Mouse (Mus musculus) erythroblast, embryonic 14.5 days (primary cell): ENCODE data around the gene Dirc2. TPM values are rescaled to one million over a fixed set of nuclear protein-coding genes. Genes with fewer than 3 reads are reported as not detected.
A peak's percentile ranks its signal among the peaks of the same experiment; 100 is the strongest.

Experiments
- H3K27me3 ChIP-seq: 2 replicates; pipeline ENCODE4 v1.6.1; 2012; ENCODE audit warnings: inconsistent platforms; ENCODE audit not compliant: control insufficient read depth
- H3K36me3 ChIP-seq: 2 replicates; pipeline ENCODE4 v1.6.1; 2012; ENCODE audit warnings: mild to moderate bottlenecking, inconsistent platforms; ENCODE audit not compliant: control insufficient read depth
- H3K4me1 ChIP-seq: 2 replicates; pipeline ENCODE4 v1.6.1; 2012; ENCODE audit warnings: inconsistent platforms; ENCODE audit not compliant: control insufficient read depth
- H3K4me3 ChIP-seq: replicated peaks from 2 replicates; pipeline ENCODE3; 2012; ENCODE audit warnings: moderate library complexity, mild to moderate bottlenecking, inconsistent platforms
- H3K9me3 ChIP-seq: 2 replicates; pipeline ENCODE4 v1.6.1; 2012; ENCODE audit warnings: low read length, inconsistent platforms, mixed read lengths; ENCODE audit not compliant: control insufficient read depth
- GATA1 ChIP-seq: IDR thresholded peaks from 2 replicates; pipeline ENCODE4 v1.6.1; 2012; ENCODE audit warnings: low read length, inconsistent platforms, mixed read lengths
- TAL1 ChIP-seq: IDR thresholded peaks from 3 replicates; pipeline ENCODE4 v1.6.1; 2012; ENCODE audit warnings: low read length, inconsistent platforms, mixed read lengths
- polyA plus RNA-seq: library from polyadenylated mRNA; stranded (reverse); fragments of >175 nt; gene quantifications from 2 replicates; pipeline ENCODE4 v1.2.3, GENCODE M21; 2012

Gene Dirc2
- polyA plus RNA-seq, 1 experiment = 0.34 TPM

DNA sequence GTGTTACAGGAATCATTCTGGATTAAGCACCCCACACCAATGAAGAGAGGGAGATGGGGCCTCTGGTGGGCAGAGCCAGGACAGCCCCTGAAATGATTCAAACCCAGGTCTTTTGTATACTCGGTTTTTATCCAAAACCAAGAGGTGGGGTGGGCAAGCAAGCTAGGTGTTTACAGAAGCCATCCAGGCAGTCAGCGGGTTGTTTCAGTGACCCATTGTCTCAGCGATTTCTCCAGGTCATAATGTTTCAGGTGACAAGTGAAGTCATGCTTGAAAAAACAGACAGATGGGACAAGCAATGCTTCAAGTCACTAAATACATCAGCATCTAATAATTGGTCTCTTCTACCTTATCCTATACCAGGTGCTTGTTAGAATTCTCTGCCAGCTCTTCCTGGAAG is 2.8 kb downstream of the Dirc2 start:
- Histone ChIP-seq H3K27me3 (no peaks in the 10 kb centered on the region), H3K36me3 (peaks cover 20% of the 10 kb centered on the region), H3K4me3 (no peak overlapping the region), H3K9me3 (no peaks in the 10 kb centered on the region), H3K4me1 (peaks cover 89% of the 10 kb centered on the region)
- TF ChIP-seq GATA1 = no peak

DNA sequence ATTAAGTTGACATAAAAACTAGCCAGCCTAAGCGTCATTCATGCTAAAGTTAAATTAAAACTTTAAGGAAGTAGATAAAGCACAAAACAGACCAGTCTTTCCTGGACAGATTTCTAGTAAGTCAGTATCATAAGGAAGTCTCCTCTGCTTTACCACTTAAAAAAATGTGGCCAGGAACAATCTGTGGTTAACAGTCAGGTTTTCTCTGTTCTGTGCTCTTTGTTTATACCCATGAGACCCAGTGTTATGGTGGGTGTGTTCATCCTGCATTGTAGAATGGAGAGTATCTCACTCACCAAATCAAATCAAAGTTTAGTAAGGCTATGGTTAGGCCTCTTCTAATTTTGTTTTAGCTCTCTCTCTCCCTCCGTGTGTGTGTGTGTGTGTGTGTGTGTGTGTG is 3.7 kb downstream of the Dirc2 start:
- H3K4me1 ChIP-seq = peaks cover 88% of the 10 kb centered on the region
- peaks cover 18% of the 10 kb centered on the region for H3K36me3 ChIP-seq
- H3K4me3 ChIP-seq = no peak overlapping the region
- TF ChIP-seq TAL1 = no peak
- TF ChIP-seq GATA1 = no peak
- H3K27me3 ChIP-seq = no peaks in the 10 kb centered on the region
- no peaks in the 10 kb centered on the region for H3K9me3 ChIP-seq

DNA sequence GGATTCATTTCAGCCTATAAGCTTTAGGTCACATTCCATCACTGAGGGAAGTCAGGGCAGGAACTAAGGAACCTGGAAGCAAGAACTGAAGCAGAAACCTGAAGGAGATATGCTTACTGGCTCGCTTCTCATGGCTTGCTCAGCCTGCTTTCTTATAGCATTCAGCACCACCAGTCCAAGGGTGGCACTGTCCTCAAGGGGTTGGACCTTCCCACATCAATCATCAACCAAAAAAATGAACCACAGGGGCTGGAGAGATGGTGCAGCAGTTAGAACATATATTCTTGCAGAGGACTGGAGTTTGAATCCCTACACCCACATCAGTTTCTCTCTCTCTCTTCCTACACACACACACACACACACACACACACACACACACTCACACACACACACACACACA is 4.2 kb downstream of the Dirc2 start:
- H3K9me3 ChIP-seq = no peaks in the 10 kb centered on the region
- H3K4me1 ChIP-seq = peaks cover 89% of the 10 kb centered on the region
- no peaks in the 10 kb centered on the region for H3K27me3 ChIP-seq
- no peak for TF ChIP-seq TAL1
- no peak for TF ChIP-seq GATA1
- peaks cover 18% of the 10 kb centered on the region for H3K36me3 ChIP-seq
- no peak overlapping the region for H3K4me3 ChIP-seq

DNA sequence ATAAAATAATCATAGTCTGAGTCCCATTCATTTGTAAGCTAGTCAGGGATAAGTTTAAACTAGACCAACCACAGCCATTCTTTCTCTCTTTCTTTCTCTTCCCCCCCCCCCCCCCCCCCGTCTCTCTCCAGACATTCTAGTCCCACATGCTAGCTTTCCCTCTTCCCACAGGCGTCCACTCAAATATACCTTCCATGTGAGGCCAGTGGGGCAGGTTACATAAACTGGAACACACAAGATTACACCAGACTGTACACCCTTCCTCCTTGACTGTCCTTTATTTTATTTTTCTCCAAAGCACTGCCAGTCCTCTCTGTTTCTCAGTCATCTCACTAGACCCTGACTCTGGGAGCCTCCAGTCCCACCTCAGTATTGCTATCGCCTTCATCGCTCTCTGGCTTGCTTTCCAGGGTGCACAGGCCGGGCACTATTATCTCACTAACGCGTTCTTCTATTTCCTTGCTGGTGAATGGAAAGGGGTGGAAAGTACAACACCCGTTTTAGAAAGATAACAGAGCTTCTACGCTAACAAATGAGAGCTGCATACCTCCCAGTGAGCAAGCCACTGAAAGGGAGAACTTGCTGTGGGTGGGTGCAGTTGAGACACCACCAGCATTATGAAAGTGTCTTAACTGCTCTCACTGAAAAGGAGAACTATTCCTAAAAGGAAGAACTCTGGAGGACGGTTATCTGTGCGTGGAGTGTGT is 5.4 kb downstream of the Dirc2 start:
- TF ChIP-seq TAL1 (peak; percentile 71), GATA1 (peak; percentile 74)
- peaks cover 22% of the 10 kb centered on the region for H3K36me3 ChIP-seq
- no peaks in the 10 kb centered on the region for H3K27me3 ChIP-seq
- peak overlapping the region; percentile 58 for H3K4me3 ChIP-seq
- no peaks in the 10 kb centered on the region for H3K9me3 ChIP-seq
- H3K4me1 ChIP-seq = peaks cover 90% of the 10 kb centered on the region

DNA sequence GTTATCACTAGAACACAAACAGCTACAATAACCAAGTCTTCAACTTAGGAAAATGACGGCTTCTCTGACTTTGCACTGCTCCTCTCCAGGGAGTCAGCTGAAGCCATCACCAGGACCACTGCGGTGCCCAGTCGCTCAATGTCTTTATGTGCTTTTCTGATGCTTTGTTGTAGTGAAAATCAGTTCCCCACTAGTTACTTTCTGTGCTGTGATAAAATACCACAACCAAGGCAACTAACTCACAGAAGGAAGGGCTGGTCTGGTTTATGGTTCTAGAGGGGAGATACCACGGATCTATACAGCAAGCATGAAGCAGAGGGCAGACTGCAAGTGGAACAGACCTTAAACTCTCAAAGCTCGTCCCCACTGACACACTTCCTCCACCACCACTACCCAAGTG is 9.8 kb downstream of the Dirc2 start:
- H3K36me3 ChIP-seq = peaks cover 20% of the 10 kb centered on the region
- H3K9me3 ChIP-seq = no peaks in the 10 kb centered on the region
- H3K27me3 ChIP-seq = no peaks in the 10 kb centered on the region
- TF ChIP-seq GATA1 (no peak), TAL1 (no peak)
- peaks cover 80% of the 10 kb centered on the region for H3K4me1 ChIP-seq
- no peak overlapping the region for H3K4me3 ChIP-seq

DNA sequence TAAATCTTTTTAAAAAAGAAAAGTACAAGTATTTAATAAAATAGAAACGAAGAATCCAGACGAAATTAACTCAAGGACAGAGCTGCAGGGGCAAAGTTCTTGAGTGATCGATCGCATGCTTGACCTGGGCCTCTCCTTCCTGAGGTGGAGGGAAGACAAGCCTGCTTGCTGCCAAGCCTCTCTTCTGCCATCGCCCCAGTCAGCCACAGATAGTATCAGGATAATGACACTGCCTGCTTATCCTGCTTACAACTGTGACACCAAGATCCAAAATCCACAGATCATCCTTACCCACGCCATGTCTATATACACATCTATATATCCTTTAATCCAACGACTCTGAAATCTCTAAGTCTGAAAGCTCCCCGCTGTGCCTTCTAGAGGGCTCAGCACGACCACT is 12.5 kb downstream of the Dirc2 start:
- Histone ChIP-seq H3K9me3 (no peaks in the 10 kb centered on the region), H3K4me1 (peaks cover 69% of the 10 kb centered on the region), H3K4me3 (no peak overlapping the region), H3K27me3 (no peaks in the 10 kb centered on the region), H3K36me3 (peaks cover 15% of the 10 kb centered on the region)
- TF ChIP-seq TAL1 = no peak
- no peak for TF ChIP-seq GATA1

DNA sequence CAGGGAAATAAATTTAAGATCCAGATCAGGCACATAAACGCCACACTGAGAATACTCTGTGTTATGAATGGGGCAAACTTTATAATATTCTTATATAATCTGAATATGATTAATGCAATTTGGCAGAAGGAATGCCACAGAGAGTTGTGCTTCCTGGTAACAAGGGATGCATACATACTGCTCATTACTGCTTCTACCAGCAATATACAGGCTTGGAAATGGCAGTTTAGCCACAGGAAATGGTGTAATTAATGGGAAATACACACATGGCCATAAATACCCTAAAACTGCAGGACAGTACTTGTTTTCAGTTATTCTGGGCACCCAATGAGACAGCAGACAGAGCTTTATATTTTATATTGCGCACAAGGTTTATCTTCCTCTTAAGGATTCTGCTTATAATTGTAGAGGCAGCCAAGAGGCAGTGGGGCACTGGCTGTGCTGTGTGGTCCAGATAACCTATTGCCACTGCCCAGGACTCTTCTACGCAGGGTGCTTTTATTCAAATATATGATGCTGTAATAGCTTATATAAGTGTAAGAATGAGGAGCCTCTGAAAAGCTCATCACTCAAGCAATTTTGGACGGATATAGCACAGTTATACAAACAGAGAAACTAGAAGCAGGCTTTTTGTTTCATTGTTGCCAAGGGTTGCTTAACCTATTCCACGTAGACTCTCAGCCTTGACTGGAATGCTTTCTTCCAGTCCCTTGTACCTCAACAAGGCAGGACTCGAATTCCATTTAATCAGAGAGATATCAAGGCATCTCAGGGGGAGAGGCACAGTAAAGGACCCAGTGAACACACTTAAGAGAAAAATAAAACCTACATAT is 13.4 kb downstream of the Dirc2 start:
- H3K4me1 ChIP-seq = peaks cover 61% of the 10 kb centered on the region

DNA sequence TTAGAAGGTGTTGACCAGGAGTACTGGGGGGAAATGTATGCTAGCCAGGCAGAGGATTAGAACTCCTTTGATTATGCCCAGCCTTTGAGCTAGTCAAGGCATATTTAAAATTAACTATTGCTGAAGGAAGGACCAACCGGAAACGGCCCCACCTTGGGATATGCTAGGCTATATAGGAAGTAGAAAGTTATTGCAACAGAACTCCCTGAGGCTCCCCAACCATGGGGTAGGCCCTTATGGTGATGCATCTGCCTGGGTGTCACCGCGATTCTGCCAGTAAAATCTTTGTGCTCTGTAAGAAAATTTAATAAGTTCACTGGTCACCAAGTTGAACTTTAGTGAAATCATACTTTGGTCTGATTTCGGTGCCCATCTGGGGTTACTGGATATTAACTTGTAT is 15.2 kb downstream of the Dirc2 start:
- Histone ChIP-seq H3K4me1 (peaks cover 48% of the 10 kb centered on the region), H3K4me3 (no peak overlapping the region), H3K36me3 (peaks cover 26% of the 10 kb centered on the region), H3K27me3 (no peaks in the 10 kb centered on the region), H3K9me3 (no peaks in the 10 kb centered on the region)
- TF ChIP-seq GATA1 = no peak
- no peak for TF ChIP-seq TAL1

More for the DNA sequence above, 13.4 kb downstream of the Dirc2 start:
- peaks cover 15% of the 10 kb centered on the region for H3K36me3 ChIP-seq
- TF ChIP-seq GATA1 (no peak), TAL1 (no peak)
- no peaks in the 10 kb centered on the region for H3K27me3 ChIP-seq
- H3K4me3 ChIP-seq = no peak overlapping the region
- no peaks in the 10 kb centered on the region for H3K9me3 ChIP-seq

DNA sequence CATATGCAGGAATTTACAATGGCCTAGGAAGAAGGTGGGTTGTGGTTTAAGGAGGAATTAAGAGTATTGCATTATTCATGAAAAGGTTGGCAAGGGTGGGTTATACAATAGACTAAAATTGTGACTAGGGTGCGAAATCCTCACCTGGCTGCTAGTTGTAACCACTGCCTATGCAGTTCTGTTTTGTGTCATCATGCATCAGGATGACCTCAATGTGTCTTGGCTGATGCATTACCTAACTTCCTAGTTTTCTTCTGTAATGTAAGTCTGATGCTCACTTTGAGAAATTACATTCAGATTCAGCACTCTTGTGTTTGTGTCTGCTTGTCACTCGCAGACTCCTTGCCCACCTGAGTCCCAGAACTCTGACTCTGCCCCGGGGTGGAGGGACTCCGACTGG is 17.3 kb downstream of the Dirc2 start:
- Histone ChIP-seq H3K27me3 (no peaks in the 10 kb centered on the region), H3K4me3 (no peak overlapping the region), H3K9me3 (no peaks in the 10 kb centered on the region), H3K4me1 (peaks cover 37% of the 10 kb centered on the region), H3K36me3 (peaks cover 38% of the 10 kb centered on the region)
- no peak for TF ChIP-seq TAL1
- no peak for TF ChIP-seq GATA1
